Mouse (Mus musculus) CH12.LX (cell line): ENCODE measurements around the gene Micu2.

ENCODE experiments used
- CHD1 ChIP-seq: IDR thresholded peaks from 2 replicates; pipeline ENCODE4 v1.6.1; 2012; ENCODE audit warnings: low read depth, low read length, improper control_type of control experiment, inconsistent platforms
- CHD2 ChIP-seq: IDR thresholded peaks from 2 replicates; pipeline ENCODE4 v1.6.1; 2011; ENCODE audit warnings: low read length, improper control_type of control experiment
- CTCF ChIP-seq, 2 experiments: IDR thresholded peaks in 1 of 2; conservative IDR thresholded peaks in 1 of 2; 2 replicates each; pipeline ENCODE4 v1.5.1; 2011 to 2012; ENCODE audit warnings: low read depth in 2 of 2, low read length in 2 of 2, improper control_type of control experiment in 1 of 2, inconsistent platforms in 1 of 2, mild to moderate bottlenecking in 1 of 2, moderate library complexity in 1 of 2
- EP300 ChIP-seq: IDR thresholded peaks from 2 replicates; pipeline ENCODE4 v1.6.1; 2011; ENCODE audit warnings: low read length, improper control_type of control experiment
- ETS1 ChIP-seq: conservative IDR thresholded peaks from 2 replicates; pipeline ENCODE4 v1.6.1; 2012; ENCODE audit warnings: low read depth, mild to moderate bottlenecking, inconsistent platforms, low read length, improper control_type of control experiment, moderate library complexity
- GABPA ChIP-seq: IDR thresholded peaks from 2 replicates; pipeline ENCODE4 v1.6.1; 2012; ENCODE audit warnings: low read depth, low read length, improper control_type of control experiment, inconsistent platforms; ENCODE audit not compliant: insufficient replicate concordance
- MAFK ChIP-seq: IDR thresholded peaks from 2 replicates; pipeline ENCODE4 v1.6.1; 2011; ENCODE audit warnings: low read length, improper control_type of control experiment; ENCODE audit not compliant: insufficient replicate concordance
- NRF1 ChIP-seq: IDR thresholded peaks from 2 replicates; pipeline ENCODE4 v1.6.1; 2014; ENCODE audit warnings: low read depth, mild to moderate bottlenecking, inconsistent platforms, low read length, improper control_type of control experiment, moderate library complexity
- POLR2A ChIP-seq: IDR thresholded peaks from 2 replicates; pipeline ENCODE4 v1.6.1; 2011; ENCODE audit warnings: low read depth, mild to moderate bottlenecking, improper control_type of control experiment, low read length
- RAD21 ChIP-seq: IDR thresholded peaks from 2 replicates; pipeline ENCODE4 v1.6.1; 2011; ENCODE audit warnings: low read depth, mild to moderate bottlenecking, low read length, improper control_type of control experiment, moderate library complexity
- TBP ChIP-seq: conservative IDR thresholded peaks from 2 replicates; pipeline ENCODE4 v1.6.1; 2011; ENCODE audit warnings: low read depth, low read length, improper control_type of control experiment
- TCF12 ChIP-seq: IDR thresholded peaks from 2 replicates; pipeline ENCODE4 v1.6.1; 2014; ENCODE audit warnings: low read depth, mild to moderate bottlenecking, inconsistent platforms, low read length, improper control_type of control experiment
- ZNF384 ChIP-seq: IDR thresholded peaks from 2 replicates; pipeline ENCODE4 v1.6.1; 2012; ENCODE audit warnings: low read depth, low read length, improper control_type of control experiment, inconsistent platforms

- no peak for TF ChIP-seq NRF1
- TF ChIP-seq ZNF384 = no peak
- TF ChIP-seq EP300 = no peak
- no peak for TF ChIP-seq GABPA
- TF ChIP-seq ETS1 = no peak
- TF ChIP-seq RAD21 = no peak
- no peak for TF ChIP-seq POLR2A
- no peak for TF ChIP-seq TCF12
- TF ChIP-seq CTCF (conservative IDR thresholded peaks at IDR 0.05 in 1 of 2, IDR thresholded peaks at IDR 0.05 in 1 of 2; ENCODE audit: low read depth in 2 of 2, low read length in 2 of 2) = no peak
- TF ChIP-seq TBP = no peak
- TF ChIP-seq CHD1 = no peak
- TF ChIP-seq MAFK = no peak
- no peak for TF ChIP-seq CHD2
Observed at GRCm38 (mm10) chr14:57997431-57997830, 1.6 kb downstream of the Micu2 start.
